Mouse (Mus musculus) brain, embryonic 18.5 days (tissue): Measurements from ENCODE around the gene Apoa2.

Experiments used
- DNase-seq: peaks from one replicate; pipeline ENCODE4 v3.0.0-alpha.2; 2012; ENCODE audit warnings: low read depth, low spot score

Gene Apoa2

GRCm38 (mm10) chr1:171205704-171206493 lies 19.0 kb upstream of the Apoa2 start:
- DNase-seq = no peak

- no peak for DNase-seq
These were observed 15.4 kb upstream of the Apoa2 start for GRCm38 (mm10) chr1:171209409-171209808.

DNA sequence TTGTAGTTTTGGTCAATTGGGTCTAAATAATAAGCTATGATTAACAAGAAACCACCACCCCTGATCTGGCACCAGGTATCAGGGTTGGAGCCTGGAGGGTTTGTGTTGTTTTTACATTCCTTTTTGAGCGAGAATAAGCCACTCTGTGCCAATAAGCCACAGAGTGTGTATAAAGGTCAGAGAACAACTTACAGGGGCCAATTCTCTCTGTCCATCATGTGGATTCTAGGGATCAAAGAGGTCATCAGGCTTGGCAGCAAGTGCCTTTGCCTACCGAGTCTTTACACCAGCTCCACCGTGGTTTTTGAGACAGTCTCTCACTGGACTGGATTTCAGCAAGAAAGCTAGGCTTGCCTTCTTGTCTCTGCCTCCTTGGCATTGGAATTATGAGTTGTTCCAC lies 12.0 kb upstream of the Apoa2 start:
- no peak for DNase-seq

GRCm38 (mm10) chr1:171213801-171214496 lies 10.9 kb upstream of the Apoa2 start, which contains the start of gene Nr1i3:
Gene Nr1i3 (plus strand): TSS chr1:171213970.
- DNase-seq = no peak

- no peak for DNase-seq
These were observed 8.5 kb upstream of the Apoa2 start for GRCm38 (mm10) chr1:171216241-171216955.

DNA sequence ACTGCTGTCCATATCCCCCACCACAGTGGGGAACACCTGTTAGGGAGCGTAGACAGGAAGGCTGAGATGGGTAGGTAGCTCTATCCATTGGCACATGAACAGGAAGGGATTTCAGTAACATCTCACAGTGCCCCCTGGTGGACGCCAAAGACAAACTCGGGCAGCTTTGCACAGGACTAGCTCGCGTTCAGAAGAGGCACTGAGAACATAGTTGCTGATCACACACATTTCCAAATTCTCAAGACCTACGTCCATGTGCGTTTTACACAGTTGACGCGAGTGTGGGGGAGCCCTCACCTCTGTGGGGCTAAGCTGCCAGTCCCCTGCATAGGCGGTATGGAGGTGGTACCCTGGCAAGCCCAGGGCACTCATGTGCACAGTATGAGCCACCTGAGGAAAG lies 4.0 kb upstream of the Apoa2 start:
- DNase-seq = peak; percentile 45

GRCm38 (mm10) chr1:171221281-171222193 lies 3.3 kb upstream of the Apoa2 start:
- no peak for DNase-seq

DNA sequence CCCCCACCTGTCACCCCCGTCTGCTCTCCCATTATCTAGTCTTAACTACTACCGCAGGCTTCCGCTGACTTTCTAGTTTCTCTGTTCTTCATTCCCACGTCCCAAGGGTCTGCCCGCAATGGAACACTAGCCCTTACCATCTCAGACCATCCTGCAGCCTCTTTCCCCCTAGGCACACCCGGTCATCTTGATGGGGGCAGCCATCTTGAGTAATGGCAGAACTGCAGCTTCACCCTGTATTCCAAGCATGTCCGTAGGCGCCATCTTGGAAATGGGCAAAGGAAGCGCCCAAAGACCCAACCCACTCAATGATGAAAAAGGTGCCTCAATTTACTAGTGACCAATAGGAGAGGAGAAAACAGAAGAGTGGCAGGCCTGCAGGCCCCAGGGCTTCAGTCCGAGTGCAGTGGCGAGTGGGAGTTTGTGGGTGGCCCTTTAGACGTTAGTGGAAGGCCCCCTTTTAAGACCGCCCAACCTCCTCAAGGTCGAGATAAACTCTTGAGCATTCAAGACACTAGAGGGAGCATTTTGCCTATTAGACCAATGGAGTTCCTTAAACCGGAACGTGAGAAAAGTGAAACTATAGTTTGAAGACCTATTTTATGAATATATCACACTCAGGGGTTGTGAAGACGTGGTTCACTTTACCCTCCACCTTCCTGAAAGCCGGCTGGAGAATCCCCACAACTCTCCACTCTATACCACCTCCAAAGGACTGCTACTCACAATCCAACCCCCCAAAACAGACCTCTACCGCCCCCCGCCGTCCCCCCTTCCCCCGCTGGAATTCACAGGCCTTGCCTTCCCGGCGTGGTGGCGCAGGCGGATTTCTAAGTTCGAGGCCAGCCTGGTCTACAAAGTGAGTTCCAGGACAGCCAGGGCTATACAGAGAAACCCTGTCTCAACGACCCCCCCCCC lies 2.4 kb upstream of the Apoa2 start, which contains the start of gene Tomm40l:
TSS of gene Tomm40l (minus strand) at position 277 of the 918 bp plus-strand sequence.
- peak; percentile 98 for DNase-seq

DNA sequence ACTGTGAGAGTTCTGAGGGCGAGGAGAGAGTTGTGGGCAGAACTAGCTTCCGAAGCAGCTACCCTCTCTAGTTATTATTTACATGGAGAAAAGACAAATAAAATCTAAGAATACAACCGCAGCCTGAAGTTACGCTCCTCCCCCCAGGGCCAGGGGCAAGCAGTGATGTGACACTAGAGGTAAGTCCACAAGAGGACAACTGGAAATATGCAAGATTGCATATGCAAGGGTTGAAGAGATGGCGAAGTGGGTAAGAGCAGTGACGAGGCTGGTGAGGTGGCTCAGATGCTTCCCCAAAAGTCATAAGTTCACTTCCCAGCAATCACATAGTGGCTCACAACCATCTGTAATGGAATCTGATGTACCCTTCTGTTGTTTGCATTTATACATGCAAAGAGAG lies 1.7 kb upstream of the Apoa2 start:
- DNase-seq = no peak

DNA sequence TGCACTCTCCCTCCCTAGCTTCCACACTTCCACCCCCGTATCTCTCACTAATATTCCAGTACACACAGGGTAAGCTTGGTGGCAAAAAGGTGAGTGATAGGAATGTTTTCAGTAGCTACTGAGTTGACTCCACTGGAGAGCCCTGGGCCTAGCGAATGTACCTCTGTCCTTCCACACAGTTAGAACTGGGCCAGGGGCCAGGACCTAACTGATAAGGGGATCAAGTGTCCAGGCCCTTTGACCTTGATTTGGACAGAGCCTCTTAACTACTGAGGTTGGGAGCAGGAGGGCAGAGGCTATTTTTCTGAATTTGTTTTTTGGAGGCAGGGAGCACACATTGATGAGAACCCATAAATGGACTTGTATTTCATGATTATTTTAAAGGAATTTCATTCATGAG lies 1.1 kb upstream of the Apoa2 start:
- DNase-seq = no peak

DNA sequence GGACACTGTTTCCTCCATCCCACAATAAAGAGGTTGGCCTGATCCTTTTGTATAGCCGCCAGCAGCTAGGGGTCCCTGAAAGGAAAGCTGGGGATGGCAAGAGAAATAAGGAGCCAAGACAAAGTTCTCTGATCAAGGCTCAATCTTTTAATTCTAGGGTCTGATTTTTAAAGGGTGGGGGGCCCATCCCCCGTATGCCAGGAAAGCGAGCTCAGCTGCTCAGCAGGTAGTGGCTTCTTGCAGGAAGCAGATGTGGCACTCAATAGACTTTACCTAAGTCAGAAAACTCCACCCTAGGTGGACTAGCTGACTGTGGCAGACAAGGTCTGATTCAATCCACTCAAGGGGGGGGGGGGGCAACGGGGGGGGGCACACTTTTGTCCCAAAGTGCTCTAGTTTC lies 1.9 kb downstream of the Apoa2 start:
- DNase-seq = no peak

GRCm38 (mm10) chr1:171227879-171228278 lies 3.0 kb downstream of the Apoa2 start:
- DNase-seq = no peak

- no peak for DNase-seq
These were observed 4.9 kb downstream of the Apoa2 start for GRCm38 (mm10) chr1:171229750-171230149.

DNA sequence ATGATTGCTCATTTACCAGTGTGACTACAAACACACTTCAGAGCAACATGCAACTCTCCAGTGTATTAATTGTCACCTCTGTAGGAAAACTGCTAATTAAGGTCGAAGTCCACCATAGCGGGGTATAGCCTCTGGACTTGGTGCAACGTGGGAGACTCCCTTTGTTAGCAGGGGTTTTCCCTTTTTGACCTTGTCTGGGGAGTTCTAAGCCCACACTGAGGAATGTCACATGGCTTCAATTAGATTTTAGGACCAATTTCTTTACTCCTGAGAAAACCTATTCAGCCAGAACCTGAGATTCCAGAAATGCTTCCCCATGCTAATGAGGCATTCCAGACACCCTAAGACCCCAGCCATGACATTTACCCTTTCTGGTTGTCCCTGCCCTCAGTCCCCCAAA lies 5.4 kb downstream of the Apoa2 start:
- DNase-seq = no peak

GRCm38 (mm10) chr1:171231844-171232243 lies 7.0 kb downstream of the Apoa2 start:
- DNase-seq = no peak

GRCm38 (mm10) chr1:171232348-171232747 lies 7.5 kb downstream of the Apoa2 start:
- DNase-seq = no peak

DNA sequence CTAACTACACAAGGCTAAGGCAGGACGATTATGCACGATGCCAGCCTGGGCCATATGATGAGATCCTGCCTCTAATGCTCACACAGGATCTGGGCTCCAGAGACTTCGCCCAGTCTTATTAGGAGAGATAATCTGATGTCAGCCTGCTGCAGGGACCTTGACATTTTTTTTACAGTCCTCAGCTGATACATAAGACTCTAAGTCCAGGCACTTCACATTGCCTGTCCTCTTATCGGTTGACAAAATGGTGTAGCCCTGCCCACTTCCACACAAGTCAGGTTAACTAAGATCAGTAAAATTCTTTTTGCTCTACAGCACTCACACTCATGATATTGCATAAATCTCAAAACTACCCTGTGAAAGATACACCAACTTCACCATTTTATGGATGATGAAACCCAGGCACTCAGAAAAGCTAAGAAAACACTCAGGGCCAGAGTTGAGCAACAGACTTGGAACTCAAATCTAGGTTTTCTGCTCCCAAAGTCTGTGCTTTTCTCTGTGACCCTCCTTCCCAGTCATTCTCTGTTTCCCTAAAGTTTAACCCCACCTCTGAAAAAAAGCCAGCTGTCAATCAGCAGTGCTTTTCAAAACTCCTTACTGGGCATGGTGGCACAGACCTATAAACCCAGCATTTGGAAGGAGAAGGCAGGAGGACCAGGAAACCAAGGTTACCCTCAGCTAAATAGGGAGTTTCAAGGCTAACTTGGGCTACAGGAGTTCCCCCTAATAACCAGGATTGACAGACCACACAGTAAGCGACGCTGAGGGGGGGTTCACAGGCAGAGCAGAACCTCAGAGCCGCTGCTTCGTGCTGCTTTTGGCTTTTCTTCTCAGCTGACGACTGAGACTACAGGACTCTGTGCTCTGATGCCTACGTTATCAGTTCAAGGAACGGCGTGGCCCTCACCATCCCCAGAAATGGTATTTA lies 8.2 kb downstream of the Apoa2 start:
- DNase-seq = no peak

- DNase-seq = no peak
These were observed 9.3 kb downstream of the Apoa2 start, which contains the start of gene Fcer1g for GRCm38 (mm10) chr1:171234126-171234525. Gene Fcer1g (minus strand): TSS chr1:171234365.

- no peak for DNase-seq
These were observed 9.7 kb downstream of the Apoa2 start for GRCm38 (mm10) chr1:171234538-171234937.
